Mouse (Mus musculus): Measurements from ENCODE around the gene Cwf19l1. TPM values are rescaled to one million over a fixed set of nuclear protein-coding genes. Genes with fewer than 3 reads are reported as not detected.

Cwf19l1 gene
- total RNA-seq (2023), result 10 to 100 TPM; 31.7 to 34.6 TPM

DNA sequence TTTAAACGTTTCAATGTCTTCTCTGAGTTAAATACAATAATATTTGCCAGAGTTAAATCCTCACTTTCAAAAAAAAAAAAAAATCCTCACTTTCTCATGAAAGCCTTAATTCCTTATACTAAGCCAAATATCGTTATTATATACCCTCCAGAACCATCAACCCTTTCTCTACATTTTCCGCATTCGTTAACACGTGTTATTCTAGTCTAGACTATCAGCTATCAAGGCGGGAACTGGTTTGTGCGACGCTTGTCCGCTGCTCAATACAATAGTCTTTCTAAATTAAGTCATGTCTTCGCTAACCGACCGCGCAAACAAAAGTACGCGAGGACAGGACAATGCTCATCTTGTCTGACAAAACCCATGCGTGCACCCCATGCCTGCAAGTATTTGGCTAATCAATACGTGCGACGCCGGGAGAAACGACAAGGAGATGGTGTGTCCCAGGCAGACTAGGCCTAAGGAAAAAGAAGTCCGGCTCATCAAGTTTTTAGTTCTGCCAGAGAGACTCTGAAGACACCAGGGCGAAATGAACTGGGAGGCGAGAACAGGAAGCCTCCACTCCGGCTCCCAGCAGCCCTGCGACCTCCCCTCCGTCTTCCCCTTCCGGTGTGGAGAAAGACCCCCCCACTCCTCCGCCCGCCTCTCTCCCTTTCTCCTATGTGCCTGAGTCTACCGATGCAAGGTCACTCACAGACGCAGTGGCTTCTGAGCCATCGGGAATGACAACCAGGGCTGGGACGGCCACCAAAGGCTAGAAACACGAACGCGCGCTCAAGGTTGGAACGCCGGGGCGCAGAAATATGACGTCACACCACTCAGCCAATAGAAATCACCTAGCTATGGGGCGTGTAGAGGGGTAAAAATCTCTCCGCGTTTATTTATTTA lies at the start of gene Cwf19l1:
TSS of gene Cwf19l1 (minus strand) at position 805 of the 888 bp plus-strand sequence.

DNA sequence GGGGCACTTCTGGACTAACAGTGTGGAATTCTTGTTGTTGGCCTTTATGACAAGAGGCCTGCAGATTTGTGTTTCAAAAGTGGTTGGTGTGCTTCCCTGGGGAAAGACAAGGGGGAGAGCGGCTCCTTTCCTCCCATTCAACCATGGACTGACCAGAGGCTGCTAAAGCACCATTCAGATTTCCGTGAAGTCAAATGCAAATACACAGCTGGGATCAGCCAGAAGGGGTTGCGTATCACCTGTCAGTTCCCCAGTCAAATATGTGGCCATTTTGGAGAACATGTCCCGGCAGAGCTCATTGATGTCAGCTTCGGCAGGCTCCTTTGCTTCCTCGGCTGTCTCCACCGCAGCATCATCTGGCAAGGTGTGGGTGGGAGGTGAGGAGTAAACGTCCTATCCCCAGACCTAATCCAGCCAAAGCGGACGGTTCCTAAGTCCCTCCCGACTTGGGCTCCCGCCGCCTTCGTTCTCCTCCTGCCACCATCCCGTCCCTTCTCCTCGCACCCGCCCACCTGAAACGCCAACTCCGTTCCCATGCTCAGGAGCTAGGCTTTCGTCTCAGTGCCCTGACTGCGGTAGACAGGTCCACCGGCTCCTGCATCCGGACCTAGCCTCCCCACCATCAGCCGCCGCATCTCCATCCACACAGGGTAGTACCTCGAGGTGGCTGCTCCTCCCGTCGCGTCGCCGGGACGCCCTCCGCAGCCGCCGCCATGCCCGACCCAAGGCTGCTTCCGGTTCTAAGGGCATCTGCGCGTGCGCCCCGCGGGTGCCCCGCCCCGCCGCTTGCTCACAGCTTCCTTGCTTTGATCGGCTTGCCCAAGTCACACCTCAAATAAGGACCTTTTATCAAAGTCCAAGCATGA lies 10.3 kb upstream of the Cwf19l1 start, which contains the start of gene Bloc1s2:
TSS of gene Bloc1s2 (minus strand) at position 745 of the 866 bp plus-strand sequence.

DNA sequence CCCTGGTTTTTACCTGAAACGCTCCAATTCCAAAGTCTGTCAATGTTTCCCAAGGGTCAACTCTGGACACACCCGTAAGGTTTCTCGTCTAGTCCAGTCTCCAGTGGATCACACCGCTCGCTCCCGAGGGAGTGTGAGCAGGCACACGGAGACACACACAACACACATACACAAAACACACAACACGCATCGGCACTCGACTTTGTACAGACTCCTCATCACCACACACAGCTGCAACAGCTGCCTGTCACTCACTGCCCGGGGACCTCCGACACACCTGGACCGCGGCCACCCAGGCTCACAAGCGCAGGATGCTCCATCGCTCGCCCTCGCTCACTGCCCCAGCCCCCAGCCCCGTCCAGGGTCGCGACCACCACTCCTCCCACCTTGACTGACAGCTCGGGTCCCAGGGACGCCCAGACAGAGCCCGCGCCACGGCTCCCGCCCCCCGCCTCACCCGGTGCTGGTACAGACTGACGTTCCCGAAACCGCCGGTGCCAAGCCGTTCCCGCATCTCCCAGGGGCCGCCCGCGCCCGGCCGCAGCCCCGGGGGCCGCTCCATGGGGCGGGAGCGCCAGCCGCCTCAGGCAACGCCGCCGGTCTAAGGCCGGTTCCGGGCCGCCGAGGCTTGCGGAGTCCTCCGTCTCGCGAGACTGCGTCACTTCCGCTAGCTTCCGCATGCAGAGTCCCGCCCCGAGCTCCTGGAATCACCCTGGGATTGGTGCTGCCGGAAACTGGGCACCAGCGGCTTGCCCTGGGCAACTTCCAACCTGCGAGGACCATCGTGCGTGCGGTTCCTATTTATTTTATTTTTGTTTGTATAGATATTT lies 28.6 kb downstream of the Cwf19l1 start, which contains the start of gene Chuk:
TSS of gene Chuk (minus strand) at position 650 of the 830 bp plus-strand sequence.

DNA sequence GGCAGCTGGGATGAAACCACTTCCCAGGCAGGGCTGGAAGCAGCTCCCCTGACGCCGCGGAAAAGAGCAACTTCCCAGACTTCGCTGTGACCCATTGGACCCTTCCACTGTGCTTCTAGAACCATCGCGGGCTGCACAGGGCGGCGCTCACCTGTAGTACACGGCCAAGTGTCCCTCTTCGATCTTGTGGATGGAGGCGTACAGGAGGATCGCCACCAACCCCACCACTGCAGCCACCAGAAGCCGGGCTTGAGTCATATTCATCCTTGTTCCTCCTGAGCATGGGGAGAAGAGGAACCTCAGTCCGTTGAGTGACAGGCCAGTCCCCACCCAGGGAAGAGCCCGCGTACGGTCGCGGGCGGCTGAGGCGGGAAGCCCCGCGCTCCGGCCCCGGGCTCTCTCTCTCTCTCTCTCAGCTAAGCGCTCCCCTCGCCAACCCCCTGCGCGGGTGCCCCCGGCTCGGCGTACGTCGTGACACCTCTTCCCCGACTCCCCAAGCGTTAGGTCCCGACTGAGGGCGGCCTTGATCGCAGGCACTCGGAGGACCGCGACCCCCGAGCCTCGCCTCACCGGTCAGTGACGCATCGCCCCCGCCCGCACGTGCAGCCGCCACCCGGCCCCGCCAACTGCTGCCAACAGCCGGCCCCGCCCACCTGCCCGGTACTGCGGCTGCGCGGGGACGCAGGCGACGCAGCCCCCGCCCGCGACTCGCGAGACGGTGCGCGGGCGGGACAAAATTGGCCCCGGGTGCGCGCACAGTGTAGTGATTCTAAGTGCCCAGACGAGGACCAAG lies 66.4 kb downstream of the Cwf19l1 start, which contains the start of gene Erlin1:
TSS of gene Erlin1 (minus strand) at position 665 of the 793 bp plus-strand sequence.

Other genes with a start within 250 kb of the Cwf19l1 start
- 10 to 100 TPM in 1 of 2 experiments, 1 to 10 TPM in 1; 9.5 to 10.3 TPM for gene Dnmbp, start 195.7 kb downstream of the Cwf19l1 start, total RNA-seq (2023)
- not detected for gene Cpn1, start 149.3 kb downstream of the Cwf19l1 start, total RNA-seq (2023)
- gene Cyp2c23, start 106.7 kb downstream of the Cwf19l1 start, total RNA-seq (2023), result not detected
- gene Erlin1, start 66.1 kb downstream of the Cwf19l1 start, total RNA-seq (2023), result 10 to 100 TPM; 21.4 to 24.2 TPM
- gene Chuk, start 28.4 kb downstream of the Cwf19l1 start, total RNA-seq (2023), result 10 to 100 TPM; 95.3 to 97.8 TPM
- gene Bloc1s2, start 10.6 kb upstream of the Cwf19l1 start, total RNA-seq (2023), result 10 to 100 TPM; 95.1 to 98.6 TPM
- not detected for gene Pkd2l1, start 56.6 kb upstream of the Cwf19l1 start, total RNA-seq (2023)
- gene Scd3, start 67.4 kb upstream of the Cwf19l1 start, total RNA-seq (2023), result not detected
- 10 to 100 TPM; 35.2 to 49.2 TPM for gene Scd2, start 157.8 kb upstream of the Cwf19l1 start, total RNA-seq (2023)
- 1 to 10 TPM; 1.1 to 1.7 TPM for gene Scd4, start 197.2 kb upstream of the Cwf19l1 start, total RNA-seq (2023)